Mouse (Mus musculus) gastrocnemius, postnatal 4 days (tissue): ENCODE measurements around the gene Tm6sf1. TPM values are rescaled to one million over a fixed set of nuclear protein-coding genes. Genes with fewer than 3 reads are reported as not detected.
"Not testable (repeated sequence)": the region's sequence is repeated elsewhere in the genome, so short reads cannot be mapped to it uniquely, and the experiment has no call there.

ENCODE experiments used
- DNase-seq, 2 experiments: peaks; one replicate each; pipeline ENCODE4 v3.0.0; 2021 to 2022; ENCODE audit warnings: low spot score in 2 of 2, mixed read lengths in 2 of 2
- long read RNA-seq, 2 experiments: library from polyadenylated mRNA; stranded (forward); transcript quantifications; one replicate each; pipeline ENCODE4 v2.0.0; 2021
- total RNA-seq, 2 experiments: library from RNA; stranded (reverse); gene quantifications; 2 replicates each; pipeline ENCODE4 v1.2.3; 2021

Tm6sf1 gene
- 100 to 1,000 TPM in 1 of 2 experiments, 10 to 100 TPM in 1; 92.9 to 136 TPM for total RNA-seq
- long read RNA-seq, experiment 1, transcript Tm6sf1-201 (10 exons, 2,226 nt): major isoform, 164 of 204 reads
- long read RNA-seq, experiment 1, partial matches to known transcripts: 5 of 204 reads
- long read RNA-seq, experiment 1, other reads (novel, unspliced or antisense): 32 of 204 reads
- long read RNA-seq, experiment 2, transcript Tm6sf1-201 (10 exons, 2,226 nt): major isoform, 167 of 198 reads
- long read RNA-seq, experiment 2, partial matches to known transcripts: 1 of 198 reads
- long read RNA-seq, experiment 2, other reads (novel, unspliced or antisense): 28 of 198 reads

DNA sequence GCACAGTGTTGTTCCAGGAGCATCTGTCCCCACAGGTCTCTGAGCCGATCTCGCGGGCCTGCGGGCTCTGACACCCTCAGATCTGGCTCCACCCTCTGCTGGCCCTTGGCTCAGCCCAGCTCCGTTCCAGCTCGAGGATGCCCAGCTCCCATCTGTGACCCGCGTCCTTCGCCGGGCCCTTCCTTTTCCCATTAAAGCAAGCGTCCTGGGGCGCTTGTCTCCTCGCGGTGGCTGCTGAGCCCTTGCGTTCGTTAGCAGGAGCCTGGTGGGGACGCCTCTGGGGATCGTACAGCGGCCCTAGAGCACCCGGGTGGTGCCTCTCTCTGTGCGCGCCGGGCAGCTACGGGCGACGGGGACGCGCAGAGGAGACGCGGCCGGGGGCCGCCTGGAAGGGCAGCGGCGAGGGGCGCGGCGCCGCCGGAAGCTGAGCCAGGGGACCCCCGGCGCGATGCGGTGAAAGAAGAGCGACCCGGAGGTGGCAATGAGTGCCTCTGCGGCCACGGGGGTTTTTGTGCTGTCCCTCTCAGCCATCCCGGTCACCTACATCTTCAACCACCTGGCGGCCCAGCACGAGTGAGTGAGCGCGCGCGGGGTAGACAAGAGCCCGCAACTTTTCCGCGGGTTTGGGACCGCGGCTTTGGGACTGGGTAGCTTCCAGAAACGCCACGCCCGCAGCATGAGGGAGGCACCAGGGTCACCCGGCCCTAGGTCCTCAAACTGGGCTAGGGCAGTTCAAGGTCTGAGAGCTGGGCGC lies at the start of gene Tm6sf1:
Gene Tm6sf1, plus strand, starts transcription at position 34 of the 754 bp plus-strand sequence.
- peak; percentile 29 to 57 for DNase-seq

DNA sequence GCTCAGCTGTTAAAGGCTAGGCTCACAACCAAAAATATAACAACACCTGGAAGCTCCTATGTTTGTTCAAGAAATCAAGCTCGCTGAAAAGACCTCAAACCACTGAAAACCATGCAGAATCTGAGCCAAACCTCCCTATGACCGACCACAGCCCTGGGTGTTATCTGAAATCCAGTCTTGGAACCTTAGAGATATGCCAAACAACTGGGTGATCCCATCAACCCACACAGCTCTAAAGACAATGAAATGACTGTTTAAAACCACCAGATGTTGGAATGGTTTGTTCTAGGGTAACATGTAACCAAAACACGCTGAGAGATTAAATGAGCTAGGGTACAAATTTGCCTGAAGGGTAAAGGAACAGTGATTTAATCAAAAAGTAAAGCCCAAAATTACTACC lies 33.9 kb upstream of the Tm6sf1 start:
- no peak for DNase-seq

DNA sequence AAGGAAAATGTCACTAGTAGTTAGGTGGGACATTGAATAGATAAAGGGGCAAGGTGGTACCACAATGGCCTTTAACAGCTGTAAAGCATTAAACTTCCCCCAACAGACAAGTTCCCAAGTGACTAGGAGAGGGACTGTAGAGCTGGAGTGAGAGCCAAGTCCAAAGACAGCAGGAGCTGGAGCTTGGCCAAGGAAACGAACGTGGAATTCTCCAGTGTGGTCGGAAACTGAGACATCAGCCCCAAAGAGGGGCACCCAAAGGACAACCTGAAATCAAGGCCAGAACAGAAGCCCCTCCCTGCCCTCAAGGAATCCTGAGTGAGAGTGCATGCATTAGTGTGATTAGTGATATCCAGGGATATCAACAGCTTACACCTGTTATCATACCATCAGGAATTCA lies 33.4 kb upstream of the Tm6sf1 start:
- peak in 1 of 2 experiments; percentile 20 for DNase-seq

DNA sequence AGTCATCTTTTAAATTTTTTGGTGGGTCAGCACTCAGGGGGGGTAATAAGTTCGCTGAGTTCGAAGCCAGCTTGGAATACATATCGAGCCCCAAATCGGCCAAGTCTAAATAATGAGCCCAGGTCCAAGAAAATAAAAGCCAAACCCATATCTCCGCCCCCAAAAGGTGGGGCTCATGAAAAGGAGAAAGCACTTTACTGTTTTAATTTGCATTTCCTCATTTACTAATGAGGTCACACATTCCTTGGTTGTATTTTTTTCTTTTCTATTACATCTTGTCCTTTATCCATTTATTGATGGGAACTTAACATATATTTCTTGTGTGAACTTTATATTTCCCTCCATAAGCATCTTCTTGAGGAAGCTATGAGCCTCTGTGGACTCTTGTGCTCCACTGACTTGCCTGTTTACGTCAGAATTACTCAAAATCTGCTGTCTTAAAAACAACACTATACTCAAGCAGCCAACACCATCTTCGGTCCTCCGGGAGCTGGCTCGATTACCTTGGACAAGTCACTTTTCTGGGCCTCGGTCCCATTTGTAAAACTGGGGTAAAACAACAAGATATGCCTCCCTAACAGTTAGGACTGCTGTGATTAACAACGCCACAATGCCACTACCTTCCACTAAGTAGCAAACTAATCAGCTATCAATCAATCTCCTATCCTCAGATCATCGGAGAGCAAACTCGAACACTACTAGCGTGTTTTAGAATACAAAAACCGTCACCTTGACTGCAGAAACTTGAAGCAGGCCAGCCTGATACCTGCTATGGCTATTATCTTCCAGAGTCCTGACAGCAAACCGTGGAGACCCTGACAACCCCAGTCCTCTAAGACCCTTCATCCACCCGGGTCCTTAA lies 30.8 kb upstream of the Tm6sf1 start:
- no peak for DNase-seq

- peak; percentile 31 to 77 for DNase-seq
Measured at GRCm38 (mm10) chr7:81828681-81829378, 30.0 kb upstream of the Tm6sf1 start.

GRCm38 (mm10) chr7:81829379-81829894 lies 29.4 kb upstream of the Tm6sf1 start, which contains the start of gene Btbd1:
Gene Btbd1, minus strand, starts transcription at chr7:81829431.
- DNase-seq: peak; percentile 83 to 91

- DNase-seq: no peak
Measured at GRCm38 (mm10) chr7:81834847-81835246, 24.0 kb upstream of the Tm6sf1 start.

- no peak for DNase-seq
Measured at GRCm38 (mm10) chr7:81835430-81835829, 23.4 kb upstream of the Tm6sf1 start.

DNA sequence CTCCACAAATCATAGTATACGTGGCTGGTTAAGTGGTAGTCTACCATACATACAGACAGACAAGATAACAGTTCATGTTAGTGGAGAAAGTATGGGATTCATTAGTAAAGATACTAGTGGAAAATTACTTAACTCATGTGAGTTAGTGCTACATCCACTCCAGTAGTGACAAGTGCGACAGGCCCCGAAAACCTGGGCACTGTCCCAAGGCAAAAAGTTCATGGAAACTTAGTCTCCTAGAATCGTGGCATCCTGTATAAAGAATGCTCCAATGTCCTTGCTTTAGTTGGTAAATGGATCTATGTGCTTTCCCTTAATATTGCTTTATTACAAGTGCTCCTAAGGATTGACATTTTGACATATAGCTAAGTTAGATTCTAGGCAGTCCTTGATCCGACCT lies 21.0 kb upstream of the Tm6sf1 start:
- not testable (repeated sequence) for DNase-seq

DNA sequence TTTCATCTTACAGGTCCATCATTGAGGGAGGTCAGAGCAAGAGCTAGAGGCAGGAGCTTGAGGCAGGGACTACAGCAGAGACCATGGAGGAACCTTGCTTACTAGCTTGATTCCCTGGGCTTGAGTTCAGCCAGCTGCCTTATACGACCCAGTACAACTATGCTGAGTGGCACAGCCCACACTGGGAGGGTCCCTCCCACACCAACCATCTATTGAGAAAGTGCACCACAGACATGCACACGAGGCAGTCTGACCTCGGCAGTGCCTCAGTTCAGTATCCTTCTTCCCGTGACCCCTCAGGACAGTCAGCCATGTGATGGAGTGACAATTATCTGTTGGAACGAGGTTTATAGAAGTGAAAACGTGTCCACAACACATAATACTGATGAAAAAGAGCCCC lies 19.1 kb upstream of the Tm6sf1 start:
- no peak for DNase-seq

DNA sequence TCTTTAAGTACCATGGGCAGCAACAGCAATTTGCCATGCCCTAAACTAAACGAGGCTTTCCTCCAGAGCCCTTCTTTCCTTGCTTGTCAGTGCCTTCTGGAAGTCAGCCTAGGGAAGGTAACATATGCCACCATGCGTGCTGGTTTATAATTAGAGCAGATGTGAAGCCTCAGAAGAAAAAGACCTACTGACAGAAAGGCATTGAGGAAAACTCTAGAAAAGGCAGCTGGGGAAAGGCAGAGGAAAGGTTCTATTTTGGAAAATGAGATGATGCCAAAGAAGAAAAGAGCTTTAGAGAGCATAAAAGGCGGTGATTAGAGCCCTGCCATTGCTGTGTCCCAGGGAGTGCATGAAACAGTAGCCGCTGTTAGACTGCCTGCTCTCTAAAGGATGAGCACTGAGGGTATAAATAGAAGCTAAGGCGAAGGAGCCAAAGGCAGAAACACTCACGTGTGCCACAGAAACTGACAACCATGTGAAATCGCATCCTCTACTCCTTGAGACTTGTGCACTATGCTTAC lies 18.1 kb upstream of the Tm6sf1 start:
- DNase-seq: no peak

DNA sequence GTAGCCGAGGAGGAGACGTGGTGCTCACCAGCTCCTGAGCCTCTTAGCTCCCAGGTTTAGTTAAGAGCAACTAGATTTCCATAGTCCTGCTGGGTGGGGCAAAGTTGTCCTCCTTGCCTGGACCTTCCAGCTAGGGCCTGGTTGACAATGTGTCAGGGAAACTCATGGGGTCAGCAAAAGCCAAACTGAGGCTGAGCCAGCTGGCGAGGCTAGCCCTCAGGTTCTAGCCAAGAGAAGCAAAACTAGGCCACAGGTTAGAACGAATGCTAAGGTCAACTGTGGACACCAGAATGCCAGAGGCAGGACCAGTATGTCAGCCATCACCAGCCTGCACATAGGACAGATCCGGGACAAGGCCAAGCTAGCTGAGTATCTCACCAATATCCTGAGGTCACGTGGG lies 17.4 kb upstream of the Tm6sf1 start:
- DNase-seq: no peak

DNA sequence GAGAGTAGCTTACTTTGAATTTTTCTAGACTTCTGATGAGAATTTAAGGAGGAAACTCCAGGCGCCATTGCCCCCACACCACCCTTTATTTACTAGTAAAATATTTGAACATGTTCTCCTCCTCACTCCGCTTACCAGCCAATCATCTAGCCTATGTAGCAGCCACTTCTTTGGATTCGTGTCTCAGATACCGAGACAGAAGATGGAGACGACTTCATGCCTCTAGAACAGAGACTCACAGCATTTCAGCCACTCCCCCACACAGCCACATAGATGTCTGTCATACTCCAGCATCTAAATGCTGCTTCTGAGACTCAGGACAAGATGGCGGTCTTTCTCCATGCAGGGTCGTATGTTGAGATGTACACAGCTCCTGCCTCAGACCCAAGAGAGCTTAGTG lies 16.7 kb upstream of the Tm6sf1 start:
- DNase-seq: no peak

- DNase-seq: no peak
Measured at GRCm38 (mm10) chr7:81842998-81843397, 15.8 kb upstream of the Tm6sf1 start.

DNA sequence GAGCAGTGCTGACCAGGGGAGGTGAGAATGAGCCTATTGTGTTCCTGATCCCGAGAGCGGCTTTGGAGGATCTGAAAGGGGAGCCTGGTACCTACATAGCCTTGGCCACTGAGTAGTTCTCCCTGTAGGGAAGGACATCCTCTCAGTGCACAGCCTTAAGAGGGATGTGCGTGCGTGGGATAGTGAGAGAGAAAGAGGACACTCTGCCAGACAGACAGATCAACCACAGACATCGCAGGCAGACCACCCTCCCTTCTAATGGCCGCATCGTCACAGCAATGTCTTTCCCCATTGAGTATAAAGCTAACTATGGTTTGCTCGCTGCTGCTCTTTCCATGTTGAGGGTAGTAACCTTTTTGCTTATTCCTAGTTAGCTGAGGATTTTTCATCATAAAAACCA lies 14.9 kb upstream of the Tm6sf1 start:
- DNase-seq: no peak

DNA sequence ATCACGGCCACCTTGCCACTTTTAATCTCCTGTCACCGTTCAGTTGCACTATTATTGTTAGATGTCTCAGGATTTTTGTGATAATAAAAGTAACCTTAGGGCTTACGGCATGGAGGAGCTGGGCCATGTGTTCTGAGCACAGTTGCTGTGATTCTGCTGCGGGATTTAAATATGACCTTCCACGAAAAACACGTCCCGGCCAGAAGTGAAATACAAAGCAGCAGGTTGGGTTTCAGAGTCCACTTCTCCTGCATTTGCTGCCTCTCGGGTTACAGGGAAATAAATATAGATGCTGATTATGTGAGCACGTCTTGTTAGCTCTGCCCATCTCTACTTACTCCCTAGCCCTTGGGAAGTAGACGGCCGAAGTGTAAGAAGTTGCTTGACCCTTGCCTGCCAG lies 14.0 kb upstream of the Tm6sf1 start:
- DNase-seq: no peak

- no peak for DNase-seq
Measured at GRCm38 (mm10) chr7:81845313-81845712, 13.5 kb upstream of the Tm6sf1 start.

- DNase-seq: no peak
Measured at GRCm38 (mm10) chr7:81846008-81846407, 12.8 kb upstream of the Tm6sf1 start.

DNA sequence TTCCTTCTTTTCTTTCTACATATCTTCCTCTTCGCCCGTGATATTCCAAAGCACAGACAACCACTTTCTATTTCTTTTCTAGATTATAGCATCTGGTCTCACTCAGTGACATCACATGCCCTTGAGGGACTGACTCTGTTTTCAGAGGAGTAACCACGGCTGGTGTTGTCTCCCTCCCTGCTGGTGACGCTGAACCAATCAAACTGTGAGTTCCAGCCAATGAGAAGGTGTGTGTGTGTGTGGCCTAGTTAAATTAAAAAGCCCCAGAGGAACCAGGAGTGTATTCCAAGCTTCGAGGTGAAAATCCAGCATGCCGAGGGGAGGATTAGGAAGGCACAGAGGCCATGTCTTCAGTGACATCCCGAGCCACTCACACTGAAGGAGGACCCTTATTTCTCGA lies 11.8 kb upstream of the Tm6sf1 start:
- no peak for DNase-seq

- no peak for DNase-seq
Measured at GRCm38 (mm10) chr7:81847777-81848176, 11.0 kb upstream of the Tm6sf1 start.

GRCm38 (mm10) chr7:81849214-81849613 lies 9.6 kb upstream of the Tm6sf1 start:
- DNase-seq: no peak
